Mouse (Mus musculus) midbrain, embryonic 12.5 days (tissue): ENCODE results near the gene Nrros. TPM values are rescaled to one million over a fixed set of nuclear protein-coding genes. Genes with fewer than 3 reads are reported as not detected.
"Not testable (repeated sequence)": the region's sequence is repeated elsewhere in the genome, so short reads cannot be mapped to it uniquely, and the experiment has no call there.

Source experiments
- ATAC-seq: fragments of 200-750 bp; cut with Nextera tagmentation; 2 replicates; pipeline ENCODE4 v1.8.0; 2017; ENCODE audit warnings: low read depth, moderate TSS enrichment, moderate library complexity; ENCODE audit not compliant: low FRiP score
- H3K27ac ChIP-seq: fragments of 300-500 bp; sonication (generic); replicated peaks from 2 replicates; pipeline ENCODE4 v1.5.1; 2016; ENCODE audit warnings: mild to moderate bottlenecking
- H3K27me3 ChIP-seq: fragments of 300-500 bp; sonication (generic); 2 replicates; pipeline ENCODE4 v1.6.1; 2016; ENCODE audit warnings: mild to moderate bottlenecking
- H3K36me3 ChIP-seq: fragments of 300-500 bp; sonication (generic); 2 replicates; pipeline ENCODE4 v1.6.1; 2016
- H3K4me1 ChIP-seq: fragments of 300-500 bp; sonication (generic); 2 replicates; pipeline ENCODE4 v1.6.1; 2016
- H3K4me2 ChIP-seq: fragments of 300-500 bp; sonication (generic); replicated peaks from 2 replicates; pipeline ENCODE4 v1.6.1; 2016; ENCODE audit warnings: mild to moderate bottlenecking, moderate library complexity
- H3K4me3 ChIP-seq: fragments of 300-500 bp; sonication (generic); 2 replicates; pipeline ENCODE4 v1.5.1; 2016; ENCODE audit warnings: mild to moderate bottlenecking
- H3K9ac ChIP-seq: fragments of 300-500 bp; sonication (generic); replicated peaks from 2 replicates; pipeline ENCODE4 v1.6.1; 2016; ENCODE audit warnings: mild to moderate bottlenecking, moderate library complexity
- H3K9me3 ChIP-seq: fragments of 300-500 bp; sonication (generic); 2 replicates; pipeline ENCODE4 v1.6.1; 2016; ENCODE audit warnings: mild to moderate bottlenecking
- WGBS: fragments of 180-500 bp; shearing (Covaris S2); methylation state at CpG from one replicate; pipeline ENCODE4 v1.1.7; 2016; 5-methylcytosine and 5-hydroxymethylcytosine counted together
- polyA plus RNA-seq: library from polyadenylated mRNA; unstranded; fragments of >200 nt; fragmentation: Nextera tagmentation; extraction: Ambion mirVana; gene quantifications from 2 replicates; pipeline ENCODE4 v1.2.1, GENCODE M21; 2016

Nrros gene
- polyA plus RNA-seq, 1 experiment from 2014 or later, result 9.9 TPM

DNA sequence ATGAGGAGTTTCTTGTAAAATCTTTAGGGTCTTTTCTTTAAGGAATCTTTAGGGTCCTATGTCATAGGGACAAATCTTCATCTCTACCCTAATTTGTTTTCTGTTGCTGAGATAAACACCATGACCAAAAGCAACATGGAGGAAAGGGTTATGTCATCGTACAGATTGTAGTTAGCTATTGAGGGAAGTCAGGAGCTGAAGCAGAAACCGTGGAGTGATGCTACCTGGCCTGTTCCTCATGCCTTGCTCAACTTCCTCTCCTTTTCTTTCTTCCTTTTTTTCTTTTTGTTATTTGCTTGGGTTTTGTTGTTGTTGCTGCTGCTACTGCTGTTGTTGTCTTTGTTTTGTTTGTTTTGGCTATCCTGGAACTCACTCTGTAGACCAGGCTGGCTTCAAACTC, 56.8 kb downstream of the Nrros start:
- H3K27ac ChIP-seq, result no peak overlapping the region
- H3K9me3 ChIP-seq, result no peaks in the 10 kb centered on the region
- no peaks in the 10 kb centered on the region for H3K4me1 ChIP-seq
- no peaks in the 10 kb centered on the region for H3K27me3 ChIP-seq
- H3K36me3 ChIP-seq, result peaks cover 48% of the 10 kb centered on the region
- no peak overlapping the region for H3K4me3 ChIP-seq
- no peak overlapping the region for H3K4me2 ChIP-seq
- no peak for ATAC-seq
- no peak overlapping the region for H3K9ac ChIP-seq
- WGBS, result 93% methylated on average over 2 of the region's 2 CpGs

DNA sequence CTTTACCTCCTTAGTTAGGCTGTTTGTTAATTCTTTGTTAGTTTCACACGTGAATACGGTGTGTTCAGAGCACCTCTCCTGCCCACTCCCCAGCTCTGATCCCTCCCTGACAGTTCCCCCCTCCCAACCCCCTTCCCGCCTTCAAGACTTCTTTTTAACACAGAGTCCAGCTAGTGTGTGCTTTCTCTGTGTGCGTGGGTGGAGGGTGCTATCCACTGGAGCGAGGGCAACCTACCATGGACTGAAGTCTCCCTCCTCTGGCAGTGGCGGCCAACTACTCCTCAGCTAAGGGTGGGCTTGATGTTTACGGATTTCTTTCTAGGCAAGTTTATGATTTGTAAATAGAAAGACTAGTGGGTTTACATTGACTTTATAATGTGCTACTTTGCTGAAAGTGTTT, 57.2 kb downstream of the Nrros start:
- Histone ChIP-seq H3K27ac (no peak overlapping the region), H3K36me3 (peaks cover 51% of the 10 kb centered on the region)

DNA sequence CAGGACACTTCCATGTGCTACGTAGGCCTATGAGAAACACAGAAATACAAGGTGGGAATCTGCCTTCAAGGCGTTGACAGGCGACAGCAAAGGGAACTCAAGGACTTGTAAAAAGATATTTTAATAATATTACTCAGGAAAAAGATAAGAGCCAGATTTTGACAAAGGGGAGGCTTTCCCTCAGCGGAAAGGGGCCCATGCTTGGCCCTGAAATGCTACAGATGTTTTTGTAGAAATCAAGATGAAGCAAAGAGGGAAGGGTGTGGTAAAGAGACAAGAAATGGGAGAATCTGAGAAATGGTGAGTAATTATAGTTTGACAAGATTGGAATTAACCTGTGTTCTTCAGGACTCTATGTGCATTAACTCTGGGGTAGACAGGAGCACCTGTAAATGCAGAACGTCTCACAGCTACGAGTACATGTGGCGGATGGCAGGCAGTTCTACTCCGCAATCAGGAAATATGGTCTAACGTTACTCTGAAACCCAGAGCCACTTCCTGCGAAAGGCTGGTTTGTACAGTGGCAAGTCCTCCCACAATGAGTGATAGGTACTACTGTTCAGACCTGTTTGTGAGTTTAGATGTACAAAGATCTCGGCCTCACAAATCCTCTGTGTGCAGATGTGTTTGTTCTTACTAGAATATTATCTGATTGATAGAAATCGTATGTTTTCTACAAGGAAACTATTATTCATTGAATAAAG, 57.9 kb downstream of the Nrros start:
- H3K36me3 ChIP-seq, result peaks cover 56% of the 10 kb centered on the region
- WGBS, result 94% methylated on average over 12 of the region's 12 CpGs
- no peaks in the 10 kb centered on the region for H3K4me1 ChIP-seq
- H3K4me3 ChIP-seq, result no peak overlapping the region
- H3K4me2 ChIP-seq, result no peak overlapping the region
- H3K27ac ChIP-seq, result no peak overlapping the region
- H3K9me3 ChIP-seq, result no peaks in the 10 kb centered on the region
- ATAC-seq, result no peak
- no peaks in the 10 kb centered on the region for H3K27me3 ChIP-seq
- H3K9ac ChIP-seq, result no peak overlapping the region

More for the DNA sequence above, 57.2 kb downstream of the Nrros start:
- no peak for ATAC-seq
- Histone ChIP-seq H3K4me3 (no peak overlapping the region), H3K27me3 (no peaks in the 10 kb centered on the region), H3K4me2 (no peak overlapping the region), H3K4me1 (no peaks in the 10 kb centered on the region), H3K9ac (no peak overlapping the region), H3K9me3 (no peaks in the 10 kb centered on the region)
- WGBS, result 83% methylated on average over 7 of the region's 7 CpGs

DNA sequence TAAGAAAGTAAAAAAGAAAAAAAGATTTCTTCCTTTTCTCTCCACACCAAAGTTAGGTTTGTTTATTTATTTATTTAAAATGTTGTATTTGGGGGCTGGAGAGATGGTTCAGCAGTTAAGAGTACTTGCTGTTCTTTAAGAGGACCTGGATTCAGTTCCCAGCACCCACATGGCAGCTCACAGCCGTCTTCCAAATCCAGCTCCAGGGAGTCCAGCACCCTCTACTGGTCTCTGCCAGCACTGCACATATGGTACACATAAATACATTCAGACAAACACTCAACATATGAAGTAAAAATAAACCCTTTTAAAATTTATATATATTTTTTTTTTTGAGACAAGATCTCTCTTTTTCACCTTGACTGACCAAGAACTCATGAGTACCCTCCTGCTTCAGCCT, 59.7 kb downstream of the Nrros start:
- H3K27me3 ChIP-seq, result no peaks in the 10 kb centered on the region
- 90% methylated on average over 1 of the region's 1 CpGs for WGBS
- H3K36me3 ChIP-seq, result peaks cover 59% of the 10 kb centered on the region
- no peak for ATAC-seq
- no peak overlapping the region for H3K9ac ChIP-seq
- H3K4me1 ChIP-seq, result no peaks in the 10 kb centered on the region
- no peak overlapping the region for H3K4me2 ChIP-seq
- no peak overlapping the region for H3K27ac ChIP-seq
- no peak overlapping the region for H3K4me3 ChIP-seq
- H3K9me3 ChIP-seq, result no peaks in the 10 kb centered on the region

DNA sequence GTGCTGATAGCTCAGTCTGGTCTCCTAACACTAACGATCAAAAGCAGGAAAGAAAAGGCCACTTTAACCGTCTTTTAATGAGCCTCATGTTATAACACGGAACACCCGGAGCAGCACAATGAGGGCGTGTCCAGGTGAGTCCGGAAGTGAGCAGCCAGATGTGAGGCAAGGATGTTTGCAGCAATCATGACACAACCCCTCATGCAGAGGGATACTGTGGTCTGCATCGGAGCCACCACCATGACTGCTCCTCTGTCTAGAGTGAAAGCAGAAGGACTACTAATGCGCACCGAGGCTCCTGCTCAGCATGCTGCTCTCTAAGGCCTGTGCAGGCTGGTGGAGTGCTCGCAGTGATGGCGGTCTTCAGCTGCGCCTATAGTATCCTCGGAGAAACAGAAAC, 63.1 kb downstream of the Nrros start:
- Histone ChIP-seq H3K9me3 (no peaks in the 10 kb centered on the region), H3K9ac (no peak overlapping the region), H3K36me3 (peaks cover 44% of the 10 kb centered on the region), H3K4me3 (no peak overlapping the region), H3K27ac (no peak overlapping the region), H3K4me2 (no peak overlapping the region), H3K27me3 (no peaks in the 10 kb centered on the region), H3K4me1 (peaks cover 20% of the 10 kb centered on the region)
- ATAC-seq, result no peak
- WGBS, result 92% methylated on average over 13 of the region's 13 CpGs

DNA sequence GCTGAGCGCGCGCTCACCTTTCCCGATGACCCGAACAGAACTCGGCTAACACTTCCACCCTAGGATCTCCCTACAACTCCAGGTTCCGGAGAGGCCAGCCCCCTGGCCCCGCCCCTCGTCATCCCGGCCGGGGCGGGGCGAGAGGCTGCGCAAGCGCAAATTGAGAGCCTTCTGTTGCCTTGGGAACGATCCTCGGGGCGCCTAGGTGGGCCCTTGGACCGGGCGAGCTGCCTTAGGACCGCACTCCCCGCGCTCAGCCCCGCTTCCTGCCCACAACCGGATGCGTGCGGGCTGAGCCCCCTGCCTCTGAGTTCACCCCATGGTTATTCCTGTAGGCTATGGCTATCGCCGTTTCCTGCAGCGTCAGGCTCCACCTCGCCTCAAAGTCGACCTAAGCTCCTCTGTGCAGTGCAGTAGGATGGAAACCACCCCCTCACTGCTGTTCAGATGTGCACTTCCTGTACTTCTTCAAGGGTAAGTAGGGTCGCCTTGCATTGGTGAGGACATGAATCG, 65.7 kb downstream of the Nrros start, which contains the start of the genes Pigx and Cep19:
Pigx (minus strand) TSS at position 103 of the 513 bp plus-strand sequence.
Cep19 (plus strand) TSS at position 163 of the 513 bp plus-strand sequence.
- H3K4me1 ChIP-seq, result peaks cover 20% of the 10 kb centered on the region
- no peaks in the 10 kb centered on the region for H3K9me3 ChIP-seq
- H3K27ac ChIP-seq, result peak within 1 kb of the TSS; percentile 84
- H3K4me2 ChIP-seq, result peak within 1 kb of the TSS; percentile 77
- peak within 1 kb of the TSS; percentile 96 for H3K4me3 ChIP-seq
- peaks cover 30% of the 10 kb centered on the region for H3K36me3 ChIP-seq
- peak; percentile 96 for ATAC-seq
- under 1% methylated on average over 34 of the region's 34 CpGs for WGBS
- H3K27me3 ChIP-seq, result no peaks in the 10 kb centered on the region
- H3K9ac ChIP-seq, result peak within 1 kb of the TSS; percentile 93

DNA sequence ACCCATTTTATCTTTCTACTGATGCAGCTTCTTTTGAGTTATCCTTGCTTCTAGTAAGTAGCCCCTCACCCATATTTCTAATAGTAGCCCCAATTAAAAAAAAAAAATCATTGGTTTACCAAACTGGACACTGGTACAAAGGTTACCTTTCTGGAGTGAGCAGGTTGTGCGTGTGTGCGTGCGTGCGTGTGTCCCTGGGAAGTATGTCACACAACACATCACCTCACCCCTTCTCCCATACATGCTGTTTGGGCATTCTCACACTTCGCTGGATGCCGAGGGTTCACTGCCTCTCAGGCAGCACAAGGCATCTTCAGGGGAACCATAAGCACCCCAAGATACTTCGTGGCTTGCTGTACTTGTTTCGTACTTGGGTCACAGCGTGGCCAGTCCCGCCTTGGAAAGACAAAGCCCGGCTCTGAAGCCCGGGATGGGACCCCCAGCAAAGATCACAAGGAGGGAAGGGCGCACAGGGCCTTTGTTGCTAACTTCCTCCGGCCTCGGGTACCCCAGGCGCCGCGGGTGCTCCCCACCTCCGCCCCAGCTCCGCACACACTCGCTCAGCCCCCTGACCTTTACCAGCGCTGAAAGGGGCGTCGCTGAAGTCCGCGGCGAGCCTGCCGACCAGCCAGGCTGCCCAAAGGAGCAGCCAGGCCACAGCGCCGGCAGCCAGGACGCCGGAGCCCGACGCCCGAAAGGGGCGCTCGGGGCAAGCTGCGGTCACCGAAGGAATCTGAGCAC, 66.3 kb downstream of the Nrros start:
- peak overlapping the region; percentile 96 for H3K4me3 ChIP-seq
- H3K36me3 ChIP-seq, result peaks cover 30% of the 10 kb centered on the region
- no peaks in the 10 kb centered on the region for H3K27me3 ChIP-seq
- H3K27ac ChIP-seq, result peak overlapping the region; percentile 84
- peaks cover 20% of the 10 kb centered on the region for H3K4me1 ChIP-seq
- no peaks in the 10 kb centered on the region for H3K9me3 ChIP-seq
- peak overlapping the region; percentile 93 for H3K9ac ChIP-seq
- H3K4me2 ChIP-seq, result peak overlapping the region; percentile 77
- ATAC-seq, result peak; percentile 83
- under 1% methylated on average over 39 of the region's 39 CpGs for WGBS

DNA sequence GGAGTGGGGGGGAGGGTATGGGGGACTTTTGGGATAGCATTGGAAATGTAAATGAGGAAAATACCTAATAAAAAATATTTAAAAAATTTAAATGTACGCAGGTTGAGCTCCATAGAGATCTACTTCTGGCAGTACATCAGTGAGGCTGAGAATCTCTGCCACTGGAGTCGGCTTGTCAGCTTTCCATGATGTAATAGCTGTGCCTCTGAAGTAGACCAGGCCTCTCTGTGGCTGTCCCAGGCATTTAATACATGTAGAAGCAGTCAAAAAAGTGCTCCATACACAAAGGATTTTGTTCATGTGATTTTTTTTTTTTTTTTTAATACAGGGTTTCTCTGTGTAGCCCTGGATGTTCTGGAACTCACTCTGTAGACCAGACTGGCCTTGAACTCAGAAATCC, 67.6 kb downstream of the Nrros start:
- not testable (repeated sequence) for H3K9ac ChIP-seq, H3K9me3 ChIP-seq, ATAC-seq, H3K27me3 ChIP-seq, H3K27ac ChIP-seq, H3K4me3 ChIP-seq
- Histone ChIP-seq H3K4me1 (peaks cover 20% of the 10 kb centered on the region), H3K4me2 (0 out of 2 replicates have a peak overlapping the region, but pooled peaks have one; percentile 77), H3K36me3 (peaks cover 24% of the 10 kb centered on the region)
- WGBS, result 99% methylated on average over 2 of the region's 2 CpGs

Other genes with a start within 250 kb of the Nrros start
- gene Pigz, start 231.7 kb downstream of the Nrros start, polyA plus RNA-seq, result 1.4 and 2.5 TPM in 2 replicates
- gene 0610012G03Rik, start 217.1 kb downstream of the Nrros start, polyA plus RNA-seq, result 81.7 and 83.7 TPM in 2 replicates
- gene Ncbp2, start 217.1 kb downstream of the Nrros start, polyA plus RNA-seq, result 131 and 135 TPM in 2 replicates
- 25.7 and 26.0 TPM in 2 replicates for gene Senp5, start 162.3 kb downstream of the Nrros start, polyA plus RNA-seq
- 52.2 and 56.2 TPM in 2 replicates for gene Pak2, start 86.3 kb downstream of the Nrros start, polyA plus RNA-seq
- 133 and 137 TPM in 2 replicates for gene Pigx, start 65.9 kb downstream of the Nrros start, polyA plus RNA-seq
- 42.0 and 42.9 TPM in 2 replicates for gene Cep19, start 65.8 kb downstream of the Nrros start, polyA plus RNA-seq
- gene Bex6, start 14.2 kb upstream of the Nrros start, polyA plus RNA-seq, result not detected in 2 replicates
- gene Fbxo45, start 81.6 kb upstream of the Nrros start, polyA plus RNA-seq, result 21.5 and 26.8 TPM in 2 replicates
- 14.4 and 16.8 TPM in 2 replicates for gene Wdr53, start 81.6 kb upstream of the Nrros start, polyA plus RNA-seq
- gene Smco1, start 105.9 kb upstream of the Nrros start, polyA plus RNA-seq, result not detected in 2 replicates
- gene Rnf168, start 111.9 kb upstream of the Nrros start, polyA plus RNA-seq, result 37.4 and 41.0 TPM in 2 replicates
- 29.1 and 35.8 TPM in 2 replicates for gene Ubxn7, start 166.7 kb upstream of the Nrros start, polyA plus RNA-seq
- gene Tm4sf19, start 234.9 kb upstream of the Nrros start, polyA plus RNA-seq, result not detected in 2 replicates